Mouse (Mus musculus) C2C12 (cell line): ENCODE data around the gene Mgat2.

Experiments used
- CEBPB ChIP-seq: IDR thresholded peaks from one replicate; pipeline ENCODE4 v1.6.1; 2011; ENCODE audit warnings: low read depth, mild to moderate bottlenecking, control low read depth, moderate library complexity
- CTCF ChIP-seq: IDR thresholded peaks from one replicate; pipeline ENCODE4 v1.5.1; 2011; ENCODE audit not compliant: control insufficient read depth, insufficient read depth, insufficient read length

GRCm38 (mm10) chr12:69181800-69182199, 2.2 kb upstream of the Mgat2 start:
- TF ChIP-seq CTCF = no peak
- no peak for TF ChIP-seq CEBPB
